Mouse (Mus musculus) WW6 (cell line): ENCODE results near the gene Thoc6.

ENCODE experiments used
- DNase-seq: peaks from one replicate; pipeline ENCODE4 v3.0.0-alpha.2; 2013; ENCODE audit warnings: low read depth, low spot score

Thoc6 gene

GRCm38 (mm10) chr17:23677236-23677679, 3.6 kb upstream of the Thoc6 start, which contains the start of gene Tnfrsf12a:
Tnfrsf12a (minus strand) TSS chr17:23677468.
- no peak for DNase-seq

DNA sequence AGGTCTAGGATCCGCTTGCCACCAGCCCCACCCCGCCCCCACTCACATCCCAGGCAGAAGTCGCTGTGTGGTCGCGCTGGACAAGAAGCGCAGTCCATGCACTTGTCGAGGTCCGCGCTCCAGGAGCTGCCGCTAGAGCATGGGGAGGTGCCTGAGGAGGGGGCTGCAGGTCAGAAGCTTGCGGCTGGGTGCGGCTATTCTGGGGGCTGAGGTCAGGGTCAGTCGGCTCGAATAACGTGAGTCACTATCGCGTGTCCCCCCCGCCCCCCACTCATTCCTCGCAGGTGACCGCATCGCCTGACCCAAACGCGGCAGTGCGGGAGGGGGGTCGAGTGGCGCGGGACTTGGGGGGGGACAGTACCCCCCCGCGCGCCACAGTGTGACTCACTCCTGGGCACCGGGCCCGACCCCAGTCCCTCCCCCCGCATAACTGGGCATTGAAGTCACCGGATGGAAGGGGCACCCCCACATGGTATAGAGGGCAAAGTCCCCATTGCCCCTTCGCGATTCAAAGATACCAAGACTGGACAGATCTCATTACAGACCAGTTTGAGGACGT, 2.9 kb upstream of the Thoc6 start:
- no peak for DNase-seq

DNA sequence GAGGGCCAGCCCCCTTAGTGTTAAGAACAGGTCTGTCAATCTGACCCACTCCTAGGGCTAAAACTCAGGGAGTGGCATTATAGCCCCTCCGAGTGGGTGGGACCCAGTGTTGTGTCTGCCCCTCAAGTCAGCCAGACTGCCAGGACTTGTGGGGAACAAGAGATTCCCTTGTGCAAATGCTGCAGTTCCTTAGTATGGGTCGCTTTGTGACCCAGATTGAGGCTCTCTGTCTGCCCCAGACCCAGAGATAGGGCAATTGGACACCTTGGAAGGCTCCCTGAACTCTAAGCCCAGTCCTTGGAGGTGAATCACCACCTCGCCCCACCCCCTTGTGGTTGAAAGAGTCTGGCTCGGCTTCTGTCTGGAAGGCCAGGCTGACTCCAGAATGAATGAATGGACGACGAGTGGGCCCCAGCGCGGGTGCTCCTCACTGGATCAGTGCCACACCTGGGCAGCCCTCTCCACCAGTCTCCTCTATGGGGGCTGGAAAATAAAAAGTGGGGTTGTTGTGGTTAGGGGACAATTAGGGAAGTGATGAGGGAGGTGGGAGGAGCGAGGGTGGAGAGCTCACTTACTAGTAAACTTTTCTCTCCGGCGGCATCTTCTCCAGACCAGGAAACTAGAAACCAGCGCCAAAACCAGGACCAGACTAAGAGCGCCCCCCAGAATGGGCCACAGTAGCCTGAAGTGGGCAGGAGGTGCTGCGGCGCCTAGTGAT, 2.0 kb upstream of the Thoc6 start:
- DNase-seq: no peak

GRCm38 (mm10) chr17:23675127-23675526, 1.4 kb upstream of the Thoc6 start:
- no peak for DNase-seq

- DNase-seq: no peak
These were observed 730 bp upstream of the Thoc6 start for GRCm38 (mm10) chr17:23674271-23674952.

GRCm38 (mm10) chr17:23672761-23673160, 921 bp downstream of the Thoc6 start:
- no peak for DNase-seq

DNA sequence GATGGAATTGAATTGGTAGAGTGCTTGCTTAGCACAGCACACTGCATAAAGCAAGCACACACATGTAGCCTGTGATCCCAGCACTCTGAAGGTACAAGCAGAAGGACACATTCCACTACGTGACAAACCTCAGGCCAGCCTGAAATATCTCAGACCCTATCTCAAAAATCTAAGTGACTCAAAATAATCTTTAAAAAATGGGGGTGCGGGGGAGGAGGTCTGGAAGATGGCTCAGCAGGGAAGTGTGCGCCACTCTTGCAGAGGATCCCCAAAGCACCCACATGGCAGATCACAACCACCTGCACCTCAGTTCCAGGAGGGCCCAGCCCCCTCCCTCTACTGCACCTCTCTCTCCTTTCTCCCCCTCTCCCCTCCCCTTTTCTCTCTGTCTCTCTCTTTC, 2.2 kb downstream of the Thoc6 start:
- no peak for DNase-seq

DNA sequence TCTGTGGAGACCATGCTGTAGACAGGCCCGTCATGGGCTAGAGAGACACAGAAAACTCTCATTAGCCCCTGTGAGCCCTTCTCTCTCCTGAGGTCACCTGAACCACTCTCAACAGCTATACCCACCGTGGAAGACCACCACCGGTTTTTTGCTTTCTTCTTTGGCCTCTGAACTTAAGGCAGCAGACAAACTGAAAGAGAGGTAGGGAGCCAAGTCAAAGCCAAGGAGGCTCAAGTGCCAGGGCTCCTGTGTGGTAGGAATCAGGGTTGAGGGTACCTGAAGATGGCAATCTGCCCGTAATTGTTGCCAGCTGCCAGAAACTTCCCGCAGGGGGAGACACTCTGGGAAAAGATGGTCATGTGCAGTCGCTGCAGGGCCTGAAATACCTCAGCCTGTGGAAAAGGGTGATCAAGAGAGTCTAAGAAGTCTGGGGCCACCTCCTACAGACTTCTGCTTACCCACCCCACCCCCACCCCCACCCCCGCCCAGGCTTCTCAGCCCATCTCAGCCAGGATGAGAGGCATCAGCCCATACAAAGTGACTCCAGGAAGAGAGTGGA, 3.1 kb downstream of the Thoc6 start:
- no peak for DNase-seq

DNA sequence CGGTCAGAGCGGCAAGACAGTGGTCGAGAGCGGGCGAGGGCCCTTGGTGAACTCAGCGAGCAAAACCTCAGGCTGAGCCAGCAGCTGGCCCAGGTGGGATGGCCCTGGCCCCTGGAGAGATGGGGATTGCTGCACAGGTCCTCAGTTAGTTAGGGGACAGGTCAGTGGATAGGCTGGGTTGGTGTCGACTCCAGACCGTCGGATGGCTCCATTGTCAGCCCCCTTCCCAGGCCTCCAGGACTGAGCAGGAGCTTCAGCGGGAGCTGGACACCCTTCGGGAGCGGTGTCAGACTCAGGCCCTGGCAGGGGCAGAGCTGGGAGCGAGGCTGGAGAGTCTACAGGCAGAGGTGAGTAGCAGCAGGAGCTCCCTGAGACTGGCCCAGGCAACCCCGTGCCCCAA, 8.2 kb downstream of the Thoc6 start:
- no peak for DNase-seq

GRCm38 (mm10) chr17:23664556-23665021, 9.1 kb downstream of the Thoc6 start:
- no peak for DNase-seq

- no peak for DNase-seq
These were observed 12.2 kb downstream of the Thoc6 start for GRCm38 (mm10) chr17:23661526-23661925.

GRCm38 (mm10) chr17:23660876-23661200, 12.8 kb downstream of the Thoc6 start:
- DNase-seq: no peak

DNA sequence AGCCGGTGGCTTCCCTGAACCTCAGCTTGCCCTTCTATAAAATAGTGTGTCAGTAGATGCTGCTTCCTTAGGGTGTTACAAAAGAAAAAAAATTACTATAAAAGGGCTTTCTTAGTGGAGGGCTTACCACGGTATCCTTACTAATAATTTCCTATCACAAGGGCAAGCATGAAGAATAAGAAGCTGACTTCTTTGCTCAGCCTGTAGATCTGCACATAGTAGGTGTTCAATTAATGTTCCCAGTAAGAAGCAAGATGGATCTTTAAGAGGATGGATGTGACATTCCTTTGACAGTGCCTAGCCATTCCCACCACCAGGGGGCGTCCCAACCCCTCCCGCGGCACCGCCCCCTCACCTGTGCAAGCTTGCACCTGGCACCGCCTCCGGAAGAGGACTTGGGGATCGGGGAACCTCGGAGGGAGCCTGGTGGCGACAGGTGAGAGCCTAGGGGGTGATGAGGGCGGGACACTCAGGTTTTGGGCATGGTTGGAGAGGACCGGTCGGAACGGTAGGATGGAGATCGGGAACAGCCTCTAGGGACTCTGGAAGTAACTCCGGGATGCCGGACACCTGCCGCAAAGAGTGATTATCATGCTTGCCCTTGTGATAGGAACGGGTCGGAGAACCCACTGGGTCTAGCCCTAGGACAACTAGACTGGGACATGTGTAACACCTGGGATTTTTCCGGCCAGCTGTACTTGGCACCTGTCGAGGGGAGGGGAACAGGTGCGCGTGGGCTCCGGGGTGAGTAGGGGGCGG, 13.4 kb downstream of the Thoc6 start, which contains the start of gene Bicdl2:
Bicdl2 (plus strand) TSS at position 390 of the 759 bp plus-strand sequence.
- no peak for DNase-seq

DNA sequence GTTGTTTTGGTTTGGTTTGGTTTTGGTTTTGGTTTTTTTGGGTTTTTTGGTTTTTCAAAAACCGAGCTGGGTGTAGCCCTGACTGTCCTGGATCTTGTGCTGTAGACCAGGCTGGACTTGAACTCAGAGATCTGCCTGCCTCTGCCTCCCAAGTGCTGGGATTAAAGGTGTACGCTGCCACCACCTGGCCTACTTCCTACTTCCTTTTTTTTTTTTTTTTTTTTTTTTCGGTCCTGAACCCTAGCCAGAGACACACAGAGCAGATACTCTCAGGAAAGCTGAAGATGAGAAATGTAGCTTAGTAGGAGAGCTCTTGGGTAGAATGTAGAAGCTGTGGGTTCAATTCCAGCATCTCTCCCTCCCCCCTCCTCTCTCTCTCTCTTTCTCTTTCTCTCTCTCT, 15.2 kb downstream of the Thoc6 start:
- no peak for DNase-seq

DNA sequence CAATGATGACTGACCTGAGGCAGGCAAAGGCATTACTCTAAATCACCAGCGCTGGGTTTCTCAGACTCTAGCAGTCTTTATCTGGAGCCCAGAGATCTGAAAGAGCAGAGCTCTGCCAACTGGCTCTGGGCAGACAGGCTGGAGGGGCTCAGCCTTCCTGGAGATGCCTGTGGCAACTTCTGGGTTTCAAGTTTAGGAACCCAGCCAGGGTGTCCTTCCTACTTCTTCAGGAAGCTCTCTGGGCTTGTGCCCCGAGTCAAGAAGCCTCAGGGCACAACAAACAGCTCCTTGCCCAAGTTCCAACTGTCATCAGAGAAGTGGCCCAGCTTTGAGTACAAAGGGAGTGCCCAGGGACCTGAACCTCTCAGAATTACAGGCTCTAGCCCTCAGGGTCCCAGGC, 19.3 kb downstream of the Thoc6 start:
- no peak for DNase-seq

- DNase-seq: no peak
These were observed 19.7 kb downstream of the Thoc6 start for GRCm38 (mm10) chr17:23654001-23654400.

DNA sequence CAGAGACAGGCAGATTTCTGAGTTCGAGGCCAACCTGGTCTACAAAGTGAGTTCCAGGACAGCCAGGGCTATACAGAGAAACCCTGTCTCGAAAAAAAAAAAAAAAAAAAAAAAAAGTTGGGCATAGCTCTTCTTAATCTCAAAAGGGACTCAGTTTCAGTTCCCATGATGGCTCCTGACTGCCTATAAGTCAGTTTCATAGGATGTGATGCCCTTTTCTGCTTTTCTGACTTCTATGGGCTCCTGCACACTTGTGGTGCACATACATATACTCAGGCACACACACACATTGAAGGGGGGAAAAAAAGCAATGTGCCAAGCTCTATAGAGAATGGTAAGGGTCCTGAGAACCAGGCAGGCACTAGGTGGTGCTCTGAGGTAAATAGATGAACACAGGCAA, 20.4 kb downstream of the Thoc6 start:
- no peak for DNase-seq

DNA sequence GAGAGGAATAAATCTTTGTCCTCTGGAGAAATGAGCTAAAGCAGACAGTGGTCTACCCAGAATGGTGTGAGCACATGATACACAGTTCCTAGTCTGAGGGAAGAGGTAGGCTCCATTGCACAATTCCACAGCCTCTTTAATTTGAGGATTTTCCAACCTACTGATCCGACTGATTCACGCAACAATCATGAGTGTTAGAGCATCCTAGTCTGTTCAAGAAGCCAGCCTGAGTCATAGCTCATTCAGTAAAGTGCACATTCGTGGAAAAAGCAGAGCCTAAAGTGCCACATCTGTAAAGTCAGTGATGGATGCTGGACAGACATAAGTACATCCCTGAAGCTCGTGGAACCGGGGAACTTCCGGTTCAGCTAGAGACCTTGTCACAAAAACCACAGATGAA, 22.3 kb downstream of the Thoc6 start:
- DNase-seq: no peak

DNA sequence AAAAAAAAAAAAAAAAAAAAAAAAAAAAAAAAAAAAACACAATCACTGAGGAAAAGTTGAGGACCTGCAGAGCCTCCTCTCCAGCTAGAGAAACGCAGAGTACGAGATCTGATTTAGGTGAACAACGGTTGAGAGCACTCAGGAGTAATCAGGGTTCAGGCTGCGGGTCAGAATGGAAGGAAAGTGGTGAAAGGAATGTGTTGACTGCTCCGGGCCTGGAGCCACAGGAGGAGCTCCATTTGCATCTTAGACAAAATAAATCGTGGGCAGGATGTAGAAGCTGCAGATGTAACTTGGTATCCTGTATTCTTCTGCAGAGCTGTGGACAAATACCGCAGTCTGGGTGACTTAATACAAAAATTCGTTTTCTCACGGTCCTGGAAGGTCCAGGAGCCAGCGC, 27.8 kb downstream of the Thoc6 start:
- DNase-seq: no peak

DNA sequence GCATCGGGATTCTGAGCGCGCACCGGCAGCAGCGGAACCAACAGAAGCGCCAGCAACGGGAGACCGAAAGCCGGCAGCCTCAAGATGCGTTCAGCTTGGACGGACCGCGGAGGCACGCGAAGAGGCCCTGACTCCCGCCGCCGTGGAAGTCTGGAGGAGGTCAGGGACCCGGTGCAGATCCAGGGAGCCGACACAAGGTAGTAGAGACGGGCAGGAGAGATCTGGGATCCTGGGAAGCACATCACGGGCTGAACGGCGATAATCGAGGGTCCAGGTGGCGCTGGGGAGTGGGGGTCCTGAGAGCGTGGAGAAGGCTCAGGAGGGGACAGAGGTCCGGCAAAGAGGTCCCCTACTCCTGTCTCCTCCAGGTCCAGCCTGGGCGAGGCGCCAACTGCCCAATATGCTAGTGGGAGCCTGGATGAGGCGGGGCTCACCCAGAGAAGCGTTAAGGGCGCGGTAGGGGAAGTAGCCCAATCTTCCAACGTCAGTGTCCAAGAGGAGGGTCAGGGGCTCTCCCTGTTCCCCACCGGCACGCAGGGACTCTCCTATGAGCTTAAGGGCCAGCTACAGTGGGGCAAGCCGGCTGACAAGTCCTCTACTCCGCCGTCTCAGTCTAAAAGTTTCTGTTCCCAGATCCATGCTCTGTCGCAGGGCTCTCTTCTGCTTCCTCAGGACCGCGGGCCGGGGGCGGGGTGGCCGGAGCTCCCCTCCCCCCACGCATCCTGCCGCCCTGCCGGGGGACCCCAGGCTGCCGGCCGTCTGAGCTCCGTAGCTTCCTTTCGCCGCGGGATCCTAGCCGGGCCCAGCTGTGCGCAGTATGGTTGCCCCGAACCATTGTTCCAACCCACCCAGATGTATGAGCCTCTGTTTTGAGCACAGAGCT, 28.8 kb downstream of the Thoc6 start, which contains the start of gene Mmp25:
Mmp25 (minus strand) TSS at position 665 of the 883 bp plus-strand sequence.
- no peak for DNase-seq

- no peak for DNase-seq
These were observed 42.4 kb downstream of the Thoc6 start for GRCm38 (mm10) chr17:23631241-23631640.
